Mouse (Mus musculus): ENCODE measurements around the gene Msantd3. TPM values are rescaled to one million over a fixed set of nuclear protein-coding genes. Genes with fewer than 3 reads are reported as not detected.
A peak's percentile ranks its signal among the peaks of the same experiment; 100 is the strongest.

The Msantd3 gene
- total and polyA plus RNA-seq, 3 experiments, result not detected

- no peak for TF ChIP-seq ETS1 (conservative IDR thresholded peaks at IDR 0.05; ENCODE audit: low read depth, low read length)
- no peak for TF ChIP-seq KAT2A (IDR thresholded peaks at IDR 0.05; ENCODE audit: insufficient replicate concordance, low read length)
- no peak for TF ChIP-seq JUN (IDR thresholded peaks at IDR 0.05; ENCODE audit: insufficient read depth, low read depth, low read length)
- no peak for TF ChIP-seq CHD2 (IDR thresholded peaks at IDR 0.05; ENCODE audit: low read length)
- TF ChIP-seq HCFC1 (IDR thresholded peaks at IDR 0.05; ENCODE audit: low read depth, low read length), result no peak
- TF ChIP-seq MXI1 (IDR thresholded peaks at IDR 0.05; ENCODE audit: low read depth, low read length), result no peak
- no peak for TF ChIP-seq E2F4 (IDR thresholded peaks at IDR 0.05; ENCODE audit: insufficient replicate concordance, low read depth, low read length)
- no peak for TF ChIP-seq SIN3A (IDR thresholded peaks at IDR 0.05; ENCODE audit: low read length)
- no peak for TF ChIP-seq BHLHE40 (IDR thresholded peaks at IDR 0.05; ENCODE audit: low read depth, low read length)
- no peak for TF ChIP-seq MAFK (IDR thresholded peaks at IDR 0.05; ENCODE audit: insufficient replicate concordance, low read length)
- TF ChIP-seq ZKSCAN1 (IDR thresholded peaks at IDR 0.05; ENCODE audit: borderline replicate concordance, low read depth, low read length), result no peak
- TF ChIP-seq MAX (IDR thresholded peaks at IDR 0.05; ENCODE audit: low read length), result no peak
- no peak for TF ChIP-seq TBP (conservative IDR thresholded peaks at IDR 0.05; ENCODE audit: low read depth, low read length)
- TF ChIP-seq PAX5 (IDR thresholded peaks at IDR 0.05; ENCODE audit: low read length), result no peak
- H3K4me2 ChIP-seq (ENCODE audit: insufficient read depth, low read depth, poor library complexity, severe bottlenecking), result no peak overlapping the region
- in situ Hi-C loops (cut with MboI; ENCODE audit: low pct_ligation_motif_present, low pct_unique_long_range_greater_than_20kb, low sequenced_read_pairs) (no loop called here), dilution Hi-C loops (cut with MboI; ENCODE audit: extremely low pct_ligation_motif_present, extremely low pct_unique_long_range_greater_than_20kb, low sequenced_read_pairs) (no loop called here)
- H3K27me3 ChIP-seq (replicated peaks), result no peaks in the 10 kb centered on the region
- H3K36me3 ChIP-seq (replicated peaks in 1 of 2; ENCODE audit: control insufficient read depth in 1 of 2, insufficient read depth in 1 of 2, low read length in 1 of 2), result no peaks in the 10 kb centered on the region
- H3K4me3 ChIP-seq (replicated peaks in 1 of 3; ENCODE audit: low read depth in 2 of 3, low read length in 2 of 3, poor library complexity in 1 of 3), result no peak overlapping the region
- H3K9ac ChIP-seq (ENCODE audit: insufficient read depth, low read depth), result no peak overlapping the region
- no peak for DNase-seq (ENCODE audit: extremely low read depth)
- H3K79me2 ChIP-seq (replicated peaks; ENCODE audit: control insufficient read depth, extremely low read depth, insufficient read depth, poor library complexity, severe bottlenecking), result peaks cover 2% of the 10 kb centered on the region; the same call in 1 of the 2 replicates
- peaks cover 16 to 50% of the 10 kb centered on the region in 2 experiments for H3K4me1 ChIP-seq (ENCODE audit: control insufficient read depth in 1 of 2, insufficient read depth in 2 of 2)
- peaks cover 3% of the 10 kb centered on the region for H3K9me3 ChIP-seq (replicated peaks; ENCODE audit: low read length)
- no peak overlapping the region for H3K27ac ChIP-seq (ENCODE audit: insufficient read depth, low read depth)
These were observed 51.1 kb downstream of the Msantd3 start for GRCm38 (mm10) chr4:48590862-48591261.

- Histone ChIP-seq H3K79me2 (replicated peaks; ENCODE audit: control insufficient read depth, extremely low read depth, insufficient read depth, poor library complexity, severe bottlenecking) (peaks cover 2% of the 10 kb centered on the region; the same call in 1 of the 2 replicates), H3K4me3 (replicated peaks in 1 of 3; ENCODE audit: low read depth in 2 of 3, low read length in 2 of 3, poor library complexity in 1 of 3) (no peak overlapping the region), H3K27ac (ENCODE audit: insufficient read depth, low read depth) (no peak overlapping the region), H3K4me1 (ENCODE audit: control insufficient read depth in 1 of 2, insufficient read depth in 2 of 2) (peaks cover 16 to 50% of the 10 kb centered on the region in 2 experiments), H3K9me3 (replicated peaks; ENCODE audit: low read length) (peaks cover 3% of the 10 kb centered on the region), H3K27me3 (replicated peaks) (no peaks in the 10 kb centered on the region), H3K36me3 (replicated peaks in 1 of 2; ENCODE audit: control insufficient read depth in 1 of 2, insufficient read depth in 1 of 2, low read length in 1 of 2) (no peaks in the 10 kb centered on the region), H3K9ac (ENCODE audit: insufficient read depth, low read depth) (peak overlapping the region; percentile 29; the same call in 1 of the 2 replicates), H3K4me2 (ENCODE audit: insufficient read depth, low read depth, poor library complexity, severe bottlenecking) (no peak overlapping the region)
- dilution Hi-C loops (cut with MboI; ENCODE audit: extremely low pct_ligation_motif_present, extremely low pct_unique_long_range_greater_than_20kb, low sequenced_read_pairs) (no loop called here), in situ Hi-C loops (cut with MboI; ENCODE audit: low pct_ligation_motif_present, low pct_unique_long_range_greater_than_20kb, low sequenced_read_pairs) (no loop called here)
- no peak for DNase-seq (ENCODE audit: extremely low read depth)
- TF ChIP-seq CHD1 (IDR thresholded peaks at IDR 0.05; ENCODE audit: low read depth, low read length), result no peak
- TF ChIP-seq PAX5 (IDR thresholded peaks at IDR 0.05; ENCODE audit: low read length), result no peak
- TF ChIP-seq MAZ (IDR thresholded peaks at IDR 0.05; ENCODE audit: low read depth, low read length), result no peak
- TF ChIP-seq JUN (IDR thresholded peaks at IDR 0.05; ENCODE audit: insufficient read depth, low read depth, low read length), result no peak
- no peak for TF ChIP-seq RCOR1 (conservative IDR thresholded peaks at IDR 0.05; ENCODE audit: low read depth, low read length)
- no peak for TF ChIP-seq ZNF384 (IDR thresholded peaks at IDR 0.05; ENCODE audit: low read depth, low read length)
- TF ChIP-seq E2F4 (IDR thresholded peaks at IDR 0.05; ENCODE audit: insufficient replicate concordance, low read depth, low read length), result no peak
- no peak for TF ChIP-seq EP300 (IDR thresholded peaks at IDR 0.05; ENCODE audit: low read length)
These were observed 51.7 kb downstream of the Msantd3 start for GRCm38 (mm10) chr4:48591390-48591789.

Measured in CH12.LX (cell line).